Mouse (Mus musculus) erythroblast, embryonic 14.5 days (primary cell): ENCODE measurements around the gene Pknox2. TPM values are rescaled to one million over a fixed set of nuclear protein-coding genes. Genes with fewer than 3 reads are reported as not detected.

Experiments
- H3K27me3 ChIP-seq: 2 replicates; pipeline ENCODE4 v1.6.1; 2012; ENCODE audit warnings: inconsistent platforms; ENCODE audit not compliant: control insufficient read depth
- H3K36me3 ChIP-seq: 2 replicates; pipeline ENCODE4 v1.6.1; 2012; ENCODE audit warnings: mild to moderate bottlenecking, inconsistent platforms; ENCODE audit not compliant: control insufficient read depth
- H3K4me1 ChIP-seq: 2 replicates; pipeline ENCODE4 v1.6.1; 2012; ENCODE audit warnings: inconsistent platforms; ENCODE audit not compliant: control insufficient read depth
- H3K4me3 ChIP-seq: replicated peaks from 2 replicates; pipeline ENCODE3; 2012; ENCODE audit warnings: moderate library complexity, mild to moderate bottlenecking, inconsistent platforms
- H3K9me3 ChIP-seq: 2 replicates; pipeline ENCODE4 v1.6.1; 2012; ENCODE audit warnings: low read length, inconsistent platforms, mixed read lengths; ENCODE audit not compliant: control insufficient read depth
- GATA1 ChIP-seq: IDR thresholded peaks from 2 replicates; pipeline ENCODE4 v1.6.1; 2012; ENCODE audit warnings: low read length, inconsistent platforms, mixed read lengths
- TAL1 ChIP-seq: IDR thresholded peaks from 3 replicates; pipeline ENCODE4 v1.6.1; 2012; ENCODE audit warnings: low read length, inconsistent platforms, mixed read lengths
- polyA plus RNA-seq: library from polyadenylated mRNA; stranded (reverse); fragments of >175 nt; gene quantifications from 2 replicates; pipeline ENCODE4 v1.2.3, GENCODE M21; 2012

Gene Pknox2
- polyA plus RNA-seq, 1 experiment: not detected

- Histone ChIP-seq H3K27me3 (no peaks in the 10 kb centered on the region), H3K4me3 (no peak overlapping the region), H3K9me3 (no peaks in the 10 kb centered on the region), H3K4me1 (no peaks in the 10 kb centered on the region), H3K36me3 (no peaks in the 10 kb centered on the region)
- TF ChIP-seq GATA1 (no peak), TAL1 (no peak)
Observed at GRCm38 (mm10) chr9:37124696-37125480, 22.3 kb downstream of the Pknox2 start.

- Histone ChIP-seq H3K36me3 (no peaks in the 10 kb centered on the region), H3K4me3 (no peak overlapping the region), H3K4me1 (no peaks in the 10 kb centered on the region), H3K27me3 (no peaks in the 10 kb centered on the region), H3K9me3 (no peaks in the 10 kb centered on the region)
- no peak for TF ChIP-seq GATA1
- TF ChIP-seq TAL1: no peak
Observed at GRCm38 (mm10) chr9:37123384-37123783, 23.8 kb downstream of the Pknox2 start.

GRCm38 (mm10) chr9:37122971-37123370 lies 24.2 kb downstream of the Pknox2 start:
- no peak for TF ChIP-seq TAL1
- TF ChIP-seq GATA1: no peak
- no peaks in the 10 kb centered on the region for H3K27me3 ChIP-seq
- H3K4me1 ChIP-seq: no peaks in the 10 kb centered on the region
- H3K36me3 ChIP-seq: no peaks in the 10 kb centered on the region
- H3K9me3 ChIP-seq: no peaks in the 10 kb centered on the region
- H3K4me3 ChIP-seq: no peak overlapping the region

GRCm38 (mm10) chr9:37122381-37122780 lies 24.8 kb downstream of the Pknox2 start:
- TF ChIP-seq GATA1: no peak
- TF ChIP-seq TAL1: no peak
- Histone ChIP-seq H3K36me3 (no peaks in the 10 kb centered on the region), H3K27me3 (no peaks in the 10 kb centered on the region), H3K4me3 (no peak overlapping the region), H3K9me3 (no peaks in the 10 kb centered on the region), H3K4me1 (no peaks in the 10 kb centered on the region)

GRCm38 (mm10) chr9:37121761-37122331 lies 25.4 kb downstream of the Pknox2 start:
- Histone ChIP-seq H3K4me1 (no peaks in the 10 kb centered on the region), H3K36me3 (no peaks in the 10 kb centered on the region), H3K27me3 (no peaks in the 10 kb centered on the region), H3K4me3 (no peak overlapping the region), H3K9me3 (no peaks in the 10 kb centered on the region)
- TF ChIP-seq GATA1 (no peak), TAL1 (no peak)

DNA sequence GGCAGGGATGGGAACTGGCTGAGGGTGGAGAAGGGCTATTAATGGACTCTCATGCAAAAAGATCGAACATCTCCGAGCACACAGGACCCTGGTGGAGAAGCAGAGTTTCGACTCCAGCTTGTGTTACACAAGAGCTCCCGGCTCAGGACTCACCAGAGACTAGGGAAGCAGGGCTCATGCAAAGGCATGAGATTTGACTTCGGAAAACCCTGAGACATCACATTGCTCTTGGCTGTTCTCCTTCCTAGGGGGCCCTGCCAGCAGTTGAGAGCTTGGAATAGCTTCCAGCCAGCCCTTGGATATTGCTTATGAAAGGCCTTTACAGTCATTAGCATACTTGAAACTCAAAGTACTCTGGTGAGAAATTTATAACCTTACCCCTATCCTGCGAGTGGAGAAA lies 26.4 kb downstream of the Pknox2 start:
- TF ChIP-seq TAL1: no peak
- no peak for TF ChIP-seq GATA1
- Histone ChIP-seq H3K36me3 (no peaks in the 10 kb centered on the region), H3K4me1 (no peaks in the 10 kb centered on the region), H3K9me3 (no peaks in the 10 kb centered on the region), H3K27me3 (no peaks in the 10 kb centered on the region), H3K4me3 (no peak overlapping the region)

DNA sequence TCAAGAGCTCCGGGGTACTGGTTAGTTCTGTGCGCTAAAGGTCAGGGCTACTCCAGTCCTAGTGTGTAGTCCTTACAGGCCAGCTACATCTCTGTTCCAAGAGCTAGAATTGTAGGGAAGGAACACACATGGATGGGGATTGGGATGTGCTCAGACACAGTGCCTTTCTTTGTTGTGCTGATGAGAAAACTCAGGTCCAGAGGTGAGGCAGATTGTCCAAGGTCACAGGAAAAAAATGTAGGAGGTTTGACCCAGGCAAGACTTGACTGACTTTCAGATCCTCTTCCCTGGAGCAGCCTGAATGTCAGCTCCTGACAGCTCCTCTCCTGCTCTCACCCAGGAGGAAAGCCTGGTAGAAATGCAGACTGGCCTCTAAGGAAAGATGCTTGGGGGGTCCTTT lies 29.7 kb downstream of the Pknox2 start:
- Histone ChIP-seq H3K4me1 (no peaks in the 10 kb centered on the region), H3K9me3 (no peaks in the 10 kb centered on the region), H3K27me3 (no peaks in the 10 kb centered on the region), H3K36me3 (no peaks in the 10 kb centered on the region), H3K4me3 (no peak overlapping the region)
- no peak for TF ChIP-seq TAL1
- no peak for TF ChIP-seq GATA1

DNA sequence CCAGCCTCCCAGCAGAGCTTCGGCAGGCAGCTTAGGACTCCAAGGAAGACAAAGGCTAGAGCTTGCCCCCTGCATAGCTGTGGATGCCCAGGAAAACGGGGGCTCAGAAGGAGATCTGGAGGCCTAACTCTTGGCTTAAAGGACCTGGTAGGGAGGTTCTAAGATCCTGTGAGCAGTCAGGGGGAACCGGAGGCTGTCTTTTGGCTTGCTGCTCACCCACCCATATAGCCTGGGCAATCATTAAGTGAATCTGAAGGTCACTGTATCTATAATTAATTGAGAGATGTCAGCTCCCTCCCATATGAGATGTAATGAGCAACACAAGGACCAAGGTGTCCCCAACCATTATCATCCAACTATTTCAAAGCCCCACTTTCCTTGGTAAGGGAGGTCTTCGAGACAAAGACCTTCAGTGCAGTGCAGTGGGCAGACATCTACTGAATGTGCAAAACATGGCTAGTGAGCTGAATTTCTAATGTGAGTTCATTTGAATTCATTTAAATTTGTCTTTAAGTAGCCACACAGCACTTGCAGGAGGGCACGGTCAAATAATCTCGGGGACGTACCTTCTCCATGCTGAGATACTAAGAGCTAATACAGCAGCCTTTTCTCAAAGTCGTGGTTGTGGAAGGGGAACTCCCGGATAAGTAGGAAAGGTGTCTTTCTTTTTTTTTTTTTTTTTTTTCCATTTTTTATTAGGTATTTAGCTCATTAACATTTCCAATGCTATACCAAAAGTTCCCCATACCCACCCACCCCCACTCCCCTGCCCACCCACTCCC lies 30.4 kb downstream of the Pknox2 start:
- Histone ChIP-seq H3K27me3 (no peaks in the 10 kb centered on the region), H3K4me3 (no peak overlapping the region), H3K4me1 (no peaks in the 10 kb centered on the region), H3K36me3 (no peaks in the 10 kb centered on the region), H3K9me3 (no peaks in the 10 kb centered on the region)
- TF ChIP-seq TAL1: no peak
- no peak for TF ChIP-seq GATA1

DNA sequence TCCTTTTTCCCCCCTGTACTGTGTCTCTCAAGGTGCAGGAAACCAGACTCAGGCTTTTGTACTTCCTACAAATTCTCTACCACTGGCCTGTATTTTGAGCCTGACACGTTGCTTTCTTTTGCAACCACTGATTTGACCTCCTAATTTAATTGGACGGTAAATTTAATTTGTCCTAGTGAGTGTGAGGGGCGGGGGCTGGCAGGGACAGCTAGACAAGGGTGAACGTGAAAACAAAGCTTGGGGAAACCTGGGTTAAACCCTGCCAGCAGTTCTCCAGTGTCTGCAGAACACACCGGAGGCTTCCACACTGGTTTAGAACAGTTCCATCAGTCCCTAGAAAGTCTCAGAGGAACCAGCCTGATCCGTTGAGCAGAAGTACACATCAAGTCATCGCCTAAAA lies 31.4 kb downstream of the Pknox2 start:
- Histone ChIP-seq H3K4me3 (no peak overlapping the region), H3K36me3 (no peaks in the 10 kb centered on the region), H3K27me3 (no peaks in the 10 kb centered on the region), H3K4me1 (no peaks in the 10 kb centered on the region), H3K9me3 (no peaks in the 10 kb centered on the region)
- no peak for TF ChIP-seq TAL1
